Mouse (Mus musculus) liver, postnatal 0 days (tissue): ENCODE measurements around the gene Eef1g. TPM values are rescaled to one million over a fixed set of nuclear protein-coding genes. Genes with fewer than 3 reads are reported as not detected.
A peak's percentile ranks its signal among the peaks of the same experiment; 100 is the strongest.

Experiments
- ATAC-seq: fragments of 200-750 bp; cut with Nextera tagmentation; 2 replicates; pipeline ENCODE4 v1.8.0; 2017; ENCODE audit warnings: mild to moderate bottlenecking, moderate library complexity
- DNase-seq: peaks from one replicate; pipeline ENCODE4 v3.0.0-alpha.2; 2016
- H3K27ac ChIP-seq: fragments of 300-500 bp; sonication (generic); 2 replicates; pipeline ENCODE4 v1.5.1; 2014; ENCODE audit warnings: antibody characterized with exemption, moderate library complexity, mild to moderate bottlenecking, low read depth
- H3K27me3 ChIP-seq: fragments of 300-500 bp; sonication (generic); 2 replicates; pipeline ENCODE4 v1.6.1; 2014; ENCODE audit warnings: low read length, control low read depth, mixed read lengths; ENCODE audit not compliant: insufficient read depth
- H3K36me3 ChIP-seq: fragments of 300-500 bp; sonication (generic); replicated peaks from 2 replicates; pipeline ENCODE4 v1.6.1; 2014; ENCODE audit warnings: mild to moderate bottlenecking, control low read depth, low read length, moderate library complexity, mixed read lengths; ENCODE audit not compliant: insufficient read depth
- H3K4me1 ChIP-seq: fragments of 300-500 bp; sonication (generic); 2 replicates; pipeline ENCODE4 v1.6.1; 2014; ENCODE audit warnings: antibody characterized with exemption, mild to moderate bottlenecking, control low read depth; ENCODE audit not compliant: insufficient read depth
- H3K4me2 ChIP-seq: fragments of 300-500 bp; sonication (generic); 2 replicates; pipeline ENCODE4 v1.6.1; 2014; ENCODE audit warnings: low read depth, mild to moderate bottlenecking, low read length, moderate library complexity, mixed read lengths
- H3K4me3 ChIP-seq: fragments of 300-500 bp; sonication (generic); 2 replicates; pipeline ENCODE4 v1.5.1; 2014; ENCODE audit warnings: low read depth, low read length
- H3K9ac ChIP-seq: fragments of 300-500 bp; sonication (generic); replicated peaks from 2 replicates; pipeline ENCODE4 v1.6.1; 2014; ENCODE audit warnings: mild to moderate bottlenecking, moderate library complexity
- H3K9me3 ChIP-seq: fragments of 300-500 bp; sonication (generic); 2 replicates; pipeline ENCODE4 v1.6.1; 2016; ENCODE audit warnings: mild to moderate bottlenecking, control low read depth, low read length, mixed read lengths
- CTCF ChIP-seq: sonication (generic); IDR thresholded peaks from 2 replicates; pipeline ENCODE4 v1.5.1; 2016; ENCODE audit warnings: antibody characterized with exemption, low read depth
- EP300 ChIP-seq: IDR thresholded peaks from 2 replicates; pipeline ENCODE4 v1.6.1; 2016; ENCODE audit warnings: antibody characterized with exemption, low read depth, mild to moderate bottlenecking
- WGBS: fragments of 180-500 bp; shearing (Covaris S2); extraction: QIAGEN DNeasy Blood & Tissue Kit; methylation state at CpG from one replicate; pipeline ENCODE4 v1.1.7; 2014; ENCODE audit not compliant: insufficient replicate concordance; 5-methylcytosine and 5-hydroxymethylcytosine counted together
- polyA plus RNA-seq: library from polyadenylated mRNA; unstranded; fragments of >200 nt; fragmentation: Nextera tagmentation; extraction: Ambion mirVana; gene quantifications from 2 replicates; pipeline ENCODE4 v1.2.1, GENCODE M21; 2015

Eef1g gene
- 129 and 134 TPM in 2 replicates for polyA plus RNA-seq

GRCm38 (mm10) chr19:8966590-8967372 lies at the start of gene Eef1g:
Gene Eef1g (plus strand): TSS chr19:8967041.
- Histone ChIP-seq H3K27me3 (no peaks in the 10 kb centered on the region), H3K36me3 (peaks cover 65% of the 10 kb centered on the region)

DNA sequence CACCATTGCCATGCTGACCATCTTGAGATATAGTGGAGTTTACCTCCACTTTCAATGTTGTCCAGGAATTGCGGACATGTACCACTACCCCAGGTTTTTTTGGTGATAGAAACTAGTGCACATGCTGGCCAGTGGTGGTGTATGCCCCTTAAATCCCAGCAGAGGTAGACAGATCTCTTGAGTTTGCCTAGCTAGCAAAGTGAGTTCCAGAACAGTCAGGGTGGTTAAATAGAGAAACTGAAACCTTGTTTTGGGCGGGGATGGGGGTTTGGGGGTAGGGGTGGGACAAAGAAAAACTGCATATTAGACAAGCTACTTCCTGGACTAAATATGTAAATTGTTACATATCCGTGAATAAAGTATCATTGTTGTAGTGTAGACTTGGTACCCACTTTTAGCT lies 47.8 kb upstream of the Eef1g start:
- H3K27ac ChIP-seq = no peak overlapping the region
- ATAC-seq = no peak
- H3K4me2 ChIP-seq = no peak overlapping the region
- H3K27me3 ChIP-seq = no peaks in the 10 kb centered on the region
- DNase-seq = no peak
- no peaks in the 10 kb centered on the region for H3K9me3 ChIP-seq
- peaks cover 32% of the 10 kb centered on the region for H3K36me3 ChIP-seq
- no peak overlapping the region for H3K4me3 ChIP-seq
- 77% methylated on average over 3 of the region's 3 CpGs for WGBS
- H3K4me1 ChIP-seq = peaks cover 13% of the 10 kb centered on the region
- no peak for TF ChIP-seq CTCF
- TF ChIP-seq EP300 = no peak
- H3K9ac ChIP-seq = no peak overlapping the region

More at GRCm38 (mm10) chr19:8966590-8967372, at the start of gene Eef1g:
- H3K4me1 ChIP-seq = peaks cover 18% of the 10 kb centered on the region
- DNase-seq (peak; percentile 99), ATAC-seq (peak; percentile 99)
- H3K27ac ChIP-seq = peak within 1 kb of the TSS; percentile 96
- H3K9me3 ChIP-seq = no peaks in the 10 kb centered on the region
- H3K4me3 ChIP-seq = peak within 1 kb of the TSS; percentile 62
- H3K9ac ChIP-seq = peak within 1 kb of the TSS; percentile 81
- peak within 1 kb of the TSS; percentile 90 for H3K4me2 ChIP-seq
- TF ChIP-seq CTCF (no peak), EP300 (peak; percentile 75)
- WGBS = under 1% methylated on average over 52 of the region's 52 CpGs

DNA sequence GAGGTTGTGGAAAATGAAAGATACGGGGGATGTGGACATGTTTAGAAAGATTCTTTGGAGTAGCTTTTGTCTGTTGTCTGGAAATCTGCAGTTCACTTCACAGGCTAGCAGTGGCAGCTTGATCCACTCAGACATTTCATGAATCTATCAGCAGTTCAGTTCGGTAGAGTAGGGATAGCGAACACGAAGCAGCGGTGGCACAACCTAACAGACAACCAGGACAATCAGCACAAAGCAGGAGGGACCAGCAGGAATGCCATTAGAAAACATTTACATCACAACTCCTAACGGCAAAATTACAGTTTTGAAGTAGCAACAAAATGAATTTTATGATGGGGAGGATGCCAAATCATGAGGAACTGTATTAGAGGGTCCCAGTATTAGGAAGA lies 47.2 kb upstream of the Eef1g start:
- H3K9ac ChIP-seq = peak overlapping the region; percentile 75
- H3K4me2 ChIP-seq = peak overlapping the region; percentile 94
- H3K27ac ChIP-seq = peak overlapping the region; percentile 90
- no peaks in the 10 kb centered on the region for H3K27me3 ChIP-seq
- ATAC-seq (no peak), DNase-seq (no peak)
- peaks cover 25% of the 10 kb centered on the region for H3K36me3 ChIP-seq
- H3K9me3 ChIP-seq = no peaks in the 10 kb centered on the region
- TF ChIP-seq CTCF = no peak
- WGBS = 62% methylated on average over 6 of the region's 6 CpGs
- peaks cover 13% of the 10 kb centered on the region for H3K4me1 ChIP-seq
- peak overlapping the region; percentile 79 for H3K4me3 ChIP-seq

DNA sequence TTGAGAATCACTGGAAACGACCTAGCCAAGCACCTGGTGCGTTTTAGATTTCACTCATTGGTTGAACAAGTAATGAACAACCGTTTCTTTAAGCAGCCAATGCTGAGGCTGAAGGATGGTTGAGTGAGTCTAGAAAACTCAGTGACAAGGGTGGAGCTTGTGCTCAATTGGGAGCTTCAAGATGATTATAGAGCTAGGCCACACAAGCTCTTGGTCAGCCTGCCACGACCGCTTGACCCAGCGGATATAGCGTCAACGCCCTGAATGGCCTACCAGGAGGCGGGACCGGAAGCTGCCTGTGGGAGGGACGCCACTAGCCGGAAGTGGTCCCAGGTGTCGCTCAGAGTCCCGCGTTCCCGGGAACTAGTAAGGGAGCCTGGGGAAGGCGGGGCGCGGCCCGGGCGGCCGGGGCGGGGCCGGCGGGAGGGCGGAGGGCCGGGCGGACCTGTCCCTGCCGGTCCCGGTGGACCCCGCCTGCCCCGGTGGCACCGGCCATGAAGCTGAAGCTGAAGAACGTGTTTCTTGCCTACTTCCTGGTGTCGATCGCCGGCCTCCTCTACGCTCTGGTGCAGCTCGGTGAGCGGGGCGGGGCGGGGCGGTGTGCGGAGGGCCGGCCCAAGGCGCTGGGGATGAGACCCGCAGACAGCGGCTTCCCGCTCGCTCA lies 46.6 kb upstream of the Eef1g start, which contains the start of gene B3gat3:
Gene B3gat3, plus strand, starts transcription at position 302 of the 664 bp plus-strand sequence.
- WGBS = under 1% methylated on average over 48 of the region's 50 CpGs
- Histone ChIP-seq H3K4me1 (peaks cover 13% of the 10 kb centered on the region), H3K4me2 (peak within 1 kb of the TSS; percentile 94), H3K36me3 (peaks cover 21% of the 10 kb centered on the region), H3K27ac (peak within 1 kb of the TSS; percentile 90), H3K9ac (peak within 1 kb of the TSS; percentile 75), H3K4me3 (peak within 1 kb of the TSS; percentile 79), H3K9me3 (no peaks in the 10 kb centered on the region), H3K27me3 (no peaks in the 10 kb centered on the region)
- TF ChIP-seq CTCF (no peak), EP300 (0 out of 2 replicates have a peak, but pooled peaks have one; percentile 29)
- ATAC-seq (peak; percentile 95), DNase-seq (peak; percentile 95)

DNA sequence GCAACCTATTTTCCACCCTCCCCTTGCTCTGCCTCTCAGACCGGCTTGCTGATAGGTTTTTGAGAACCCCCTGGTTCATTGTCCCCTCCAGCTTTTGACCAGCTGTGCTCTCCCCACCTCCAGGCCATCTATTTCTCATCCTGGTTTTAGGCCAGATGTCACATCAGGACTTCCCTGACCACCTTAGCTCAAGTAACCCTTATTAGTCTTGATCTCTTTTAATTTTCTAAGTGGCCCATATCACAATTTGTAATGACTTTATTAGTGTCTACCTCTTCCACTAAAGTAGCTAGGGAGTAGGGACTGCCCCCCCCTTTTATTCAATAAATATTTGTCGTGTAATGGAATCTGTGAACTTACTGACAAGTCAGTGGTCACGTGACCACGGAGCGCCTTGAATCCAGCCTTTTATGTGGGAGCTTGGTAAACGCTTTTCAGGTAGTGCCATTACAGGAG lies 46.0 kb upstream of the Eef1g start:
- peak; percentile 56 for DNase-seq
- 2% methylated on average over 6 of the region's 6 CpGs for WGBS
- Histone ChIP-seq H3K27me3 (no peaks in the 10 kb centered on the region), H3K9ac (peak overlapping the region; percentile 75), H3K4me1 (peaks cover 13% of the 10 kb centered on the region), H3K36me3 (peaks cover 21% of the 10 kb centered on the region), H3K4me2 (peak overlapping the region; percentile 94), H3K27ac (peak overlapping the region; percentile 90), H3K9me3 (no peaks in the 10 kb centered on the region), H3K4me3 (peak overlapping the region; percentile 79)
- peak; percentile 37 for ATAC-seq
- TF ChIP-seq EP300 = no peak
- no peak for TF ChIP-seq CTCF

DNA sequence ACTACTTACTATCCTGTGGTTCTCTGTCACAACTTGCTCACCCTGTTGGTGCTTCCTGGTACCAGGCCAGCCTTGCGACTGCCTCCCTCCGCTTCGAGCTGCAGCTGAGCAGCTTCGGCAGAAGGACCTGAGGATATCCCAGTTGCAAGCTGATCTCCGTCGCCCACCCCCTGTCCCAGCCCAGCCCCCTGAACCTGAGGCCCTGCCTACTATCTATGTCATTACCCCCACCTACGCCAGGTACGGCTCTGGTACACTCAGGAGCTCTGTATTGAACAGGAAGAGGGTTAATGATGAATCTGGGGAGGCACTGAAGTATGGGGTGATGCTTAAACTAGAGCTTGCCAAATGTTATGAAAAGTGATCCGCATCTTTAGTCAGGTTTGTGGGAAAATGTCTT lies 45.1 kb upstream of the Eef1g start:
- no peaks in the 10 kb centered on the region for H3K27me3 ChIP-seq
- peaks cover 15% of the 10 kb centered on the region for H3K4me1 ChIP-seq
- H3K4me3 ChIP-seq = peak overlapping the region; percentile 79
- peaks cover 23% of the 10 kb centered on the region for H3K36me3 ChIP-seq
- WGBS = 61% methylated on average over 9 of the region's 9 CpGs
- H3K9me3 ChIP-seq = no peaks in the 10 kb centered on the region
- no peak for ATAC-seq
- peak overlapping the region; percentile 75 for H3K9ac ChIP-seq
- TF ChIP-seq EP300 (no peak), CTCF (no peak)
- H3K27ac ChIP-seq = peak overlapping the region; percentile 90
- H3K4me2 ChIP-seq = peak overlapping the region; percentile 94
- peak; percentile 31 for DNase-seq
